Mouse (Mus musculus): Measurements from ENCODE around the gene Hsbp1. TPM values are rescaled to one million over a fixed set of nuclear protein-coding genes. Genes with fewer than 3 reads are reported as not detected.

The Hsbp1 gene
- polyA plus RNA-seq, 1 experiment from 2014 or later, result 241 TPM

DNA sequence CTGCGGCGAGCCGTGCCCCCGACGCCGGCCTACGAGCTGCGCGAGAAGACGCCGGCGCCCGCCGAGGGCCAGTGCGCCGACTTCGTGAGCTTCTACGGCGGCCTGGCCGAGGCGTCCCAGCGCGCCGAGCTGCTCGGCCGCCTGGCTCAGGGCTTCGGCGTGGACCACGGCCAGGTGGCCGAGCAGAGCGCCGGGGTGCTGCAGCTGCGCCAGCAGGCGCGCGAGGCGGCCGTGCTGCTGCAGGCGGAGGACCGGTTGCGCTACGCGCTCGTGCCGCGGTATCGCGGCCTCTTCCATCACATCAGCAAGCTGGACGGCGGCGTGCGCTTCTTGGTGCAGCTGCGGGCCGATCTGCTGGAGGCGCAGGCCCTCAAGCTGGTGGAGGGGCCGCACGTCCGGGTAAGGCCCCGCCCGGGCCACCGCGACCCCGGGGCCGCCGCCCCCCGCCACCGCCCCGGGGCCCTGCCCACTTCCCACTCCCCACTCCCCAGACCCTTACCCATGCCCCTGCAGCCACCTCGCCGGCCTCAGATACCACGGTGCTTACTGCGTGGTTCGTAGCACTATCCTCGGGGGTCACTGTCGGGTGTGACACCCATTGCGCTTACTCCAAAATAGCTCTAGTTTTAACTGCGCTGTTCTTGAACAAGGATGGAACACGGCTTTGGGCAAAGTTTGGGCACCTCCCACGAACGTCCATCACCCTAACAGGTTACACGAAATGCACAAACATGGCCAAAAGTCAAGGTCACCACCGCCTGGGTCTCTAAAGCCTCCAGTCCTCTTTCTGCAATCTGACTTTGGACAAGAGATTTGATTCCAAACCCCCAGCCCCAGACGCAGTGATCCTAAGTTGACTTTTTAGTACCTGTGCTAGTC is 51.0 kb downstream of the Hsbp1 start:
- Histone ChIP-seq H3K4me1 (peaks cover 13% of the 10 kb centered on the region), H3K27me3 (ENCODE audit: low read depth, poor library complexity, severe bottlenecking) (peaks cover 67% of the 10 kb centered on the region), H3K9me3 (replicated peaks) (no peaks in the 10 kb centered on the region), H3K27ac (peak overlapping the region; percentile 82), H3K36me3 (no peaks in the 10 kb centered on the region), H3K4me3 (peak overlapping the region; percentile 86)
- 7% methylated on average over 70 of the region's 83 CpGs for WGBS
- DNase-seq (ENCODE audit: low spot score), result no peak

Other genes starting within 250 kb of the Hsbp1 start
- gene Mlycd, start 50.4 kb downstream of the Hsbp1 start, polyA plus RNA-seq (2016; fragmentation: Nextera tagmentation; extraction: Ambion mirVana), result 6.3 and 6.7 TPM in 2 replicates
- gene Osgin1, start 89.6 kb downstream of the Hsbp1 start, polyA plus RNA-seq (2016; fragmentation: Nextera tagmentation; extraction: Ambion mirVana), result 0.26 and 0.34 TPM in 2 replicates
- gene Necab2, start 102.2 kb downstream of the Hsbp1 start, polyA plus RNA-seq (2016; fragmentation: Nextera tagmentation; extraction: Ambion mirVana), result 4.2 and 5.6 TPM in 2 replicates
- 0.05 and 0.11 TPM in 2 replicates for gene Slc38a8, start 157.2 kb downstream of the Hsbp1 start, polyA plus RNA-seq (2016; fragmentation: Nextera tagmentation; extraction: Ambion mirVana)
- 120 and 129 TPM in 2 replicates for gene Mbtps1, start 214.2 kb downstream of the Hsbp1 start, polyA plus RNA-seq (2016; fragmentation: Nextera tagmentation; extraction: Ambion mirVana)
- gene Hsdl1, start 230.7 kb downstream of the Hsbp1 start, polyA plus RNA-seq (2016; fragmentation: Nextera tagmentation; extraction: Ambion mirVana), result 28.2 and 33.5 TPM in 2 replicates
- 0.06 and 0.14 TPM in 2 replicates for gene Dnaaf1, start 230.7 kb downstream of the Hsbp1 start, polyA plus RNA-seq (2016; fragmentation: Nextera tagmentation; extraction: Ambion mirVana)